Mouse (Mus musculus) bone marrow, adult 2 months (tissue): ENCODE data around the gene Sptbn4. TPM values are rescaled to one million over a fixed set of nuclear protein-coding genes. Genes with fewer than 3 reads are reported as not detected.

Experiments used
- H3K27ac ChIP-seq: fragments of 200-500 bp; 2 replicates; pipeline ENCODE4 v1.5.1; 2012; ENCODE audit warnings: low read depth, mild to moderate bottlenecking, control low read depth, inconsistent platforms, low read length; ENCODE audit not compliant: control insufficient read depth, poor library complexity, insufficient read depth
- H3K4me1 ChIP-seq: fragments of 200-500 bp; 2 replicates; pipeline ENCODE4 v1.6.1; 2011; ENCODE audit warnings: low read length; ENCODE audit not compliant: control insufficient read depth, insufficient read depth
- H3K4me3 ChIP-seq: fragments of 200-500 bp; replicated peaks from 2 replicates; pipeline ENCODE3; 2011; ENCODE audit warnings: mild to moderate bottlenecking, low read depth, low read length, control low read depth; ENCODE audit not compliant: control insufficient read depth
- CTCF ChIP-seq: fragments of 200-500 bp; IDR thresholded peaks from 2 replicates; pipeline ENCODE4 v1.5.1; 2011; ENCODE audit warnings: low read length, control low read depth; ENCODE audit not compliant: control insufficient read depth, insufficient read depth
- POLR2A ChIP-seq: fragments of 200-500 bp; IDR thresholded peaks from 2 replicates; pipeline ENCODE4 v1.6.1; 2011; ENCODE audit warnings: low read depth, mild to moderate bottlenecking, control low read depth, low read length, borderline replicate concordance; ENCODE audit not compliant: control insufficient read depth
- WGBS: fragments of 180-500 bp; shearing (Covaris S2); methylation state at CpG from one replicate; pipeline ENCODE4 v1.1.7; 2018; 5-methylcytosine and 5-hydroxymethylcytosine counted together
- polyA plus RNA-seq: library from polyadenylated mRNA; stranded (reverse); fragments of >200 nt; gene quantifications from 2 replicates; pipeline ENCODE4 v1.2.4, GENCODE M21; 2011; ENCODE audit warnings: low replicate concordance; ENCODE audit not compliant: missing spikeins, insufficient read depth, insufficient read length

The Sptbn4 gene
- polyA plus RNA-seq, 1 experiment, result 0.62 TPM

GRCm38 (mm10) chr7:27487740-27488268, 40.3 kb upstream of the Sptbn4 start:
- Histone ChIP-seq H3K4me1 (peaks cover 3% of the 10 kb centered on the region), H3K27ac (peak overlapping the region; percentile 97), H3K4me3 (peak overlapping the region; percentile 85)
- TF ChIP-seq CTCF, result no peak
- no peak for TF ChIP-seq POLR2A
- 6% methylated on average over 13 of the region's 13 CpGs for WGBS

GRCm38 (mm10) chr7:27486770-27487697, 39.5 kb upstream of the Sptbn4 start, which contains the start of gene Sertad1:
Gene Sertad1 (plus strand): TSS chr7:27486910.
- Histone ChIP-seq H3K4me3 (peak within 1 kb of the TSS; percentile 85), H3K4me1 (peaks cover 3% of the 10 kb centered on the region), H3K27ac (peak within 1 kb of the TSS; percentile 97)
- TF ChIP-seq CTCF (peak; percentile 24; the same call in 1 of the 2 replicates), POLR2A (peak; percentile 100)
- under 1% methylated on average over 80 of the region's 80 CpGs for WGBS

GRCm38 (mm10) chr7:27486102-27486769, 38.8 kb upstream of the Sptbn4 start:
- H3K27ac ChIP-seq, result peak overlapping the region; percentile 97
- TF ChIP-seq POLR2A, result no peak
- H3K4me3 ChIP-seq, result peak overlapping the region; percentile 85
- H3K4me1 ChIP-seq, result peaks cover 3% of the 10 kb centered on the region
- 0% methylated on average over 13 of the region's 13 CpGs for WGBS

GRCm38 (mm10) chr7:27483860-27484259, 36.4 kb upstream of the Sptbn4 start:
- TF ChIP-seq POLR2A (no peak), CTCF (no peak)
- no peak overlapping the region for H3K4me3 ChIP-seq
- H3K4me1 ChIP-seq, result no peaks in the 10 kb centered on the region; the same call in none of the 2 replicates
- no peak overlapping the region for H3K27ac ChIP-seq
- WGBS, result 86% methylated on average over 4 of the region's 4 CpGs

- Histone ChIP-seq H3K4me1 (no peaks in the 10 kb centered on the region; the same call in 1 of the 2 replicates), H3K4me3 (peak overlapping the region; percentile 55), H3K27ac (peak overlapping the region; percentile 72)
- TF ChIP-seq CTCF, result no peak
- TF ChIP-seq POLR2A, result peak; percentile 60
- whole genome bisulfite sequencing, result 0% methylated on average over 11 of the region's 12 CpGs
Observed at GRCm38 (mm10) chr7:27481627-27481969, 34.1 kb upstream of the Sptbn4 start.

- Histone ChIP-seq H3K4me1 (no peaks in the 10 kb centered on the region; the same call in 1 of the 2 replicates), H3K27ac (peak overlapping the region; percentile 72; the same call in 1 of the 2 replicates), H3K4me3 (peak overlapping the region; percentile 55)
- 16% methylated on average over 11 of the region's 11 CpGs for WGBS
- TF ChIP-seq CTCF, result no peak
- TF ChIP-seq POLR2A, result no peak
Observed at GRCm38 (mm10) chr7:27480927-27481626, 33.6 kb upstream of the Sptbn4 start.

GRCm38 (mm10) chr7:27480506-27480905, 33.0 kb upstream of the Sptbn4 start:
- TF ChIP-seq CTCF, result no peak
- TF ChIP-seq POLR2A, result no peak
- 78% methylated on average over 3 of the region's 3 CpGs for WGBS
- Histone ChIP-seq H3K27ac (0 out of 2 replicates have a peak overlapping the region, but pooled peaks have one; percentile 15), H3K4me1 (no peaks in the 10 kb centered on the region; the same call in 1 of the 2 replicates), H3K4me3 (no peak overlapping the region)

GRCm38 (mm10) chr7:27479750-27480149, 32.3 kb upstream of the Sptbn4 start:
- H3K27ac ChIP-seq, result no peak overlapping the region
- TF ChIP-seq CTCF (no peak), POLR2A (no peak)
- H3K4me1 ChIP-seq, result no peaks in the 10 kb centered on the region; the same call in 1 of the 2 replicates
- H3K4me3 ChIP-seq, result no peak overlapping the region
- 88% methylated on average over 1 of the region's 1 CpGs for WGBS
